Mouse (Mus musculus): ENCODE data around the gene Rnf31.

The Rnf31 gene

DNA sequence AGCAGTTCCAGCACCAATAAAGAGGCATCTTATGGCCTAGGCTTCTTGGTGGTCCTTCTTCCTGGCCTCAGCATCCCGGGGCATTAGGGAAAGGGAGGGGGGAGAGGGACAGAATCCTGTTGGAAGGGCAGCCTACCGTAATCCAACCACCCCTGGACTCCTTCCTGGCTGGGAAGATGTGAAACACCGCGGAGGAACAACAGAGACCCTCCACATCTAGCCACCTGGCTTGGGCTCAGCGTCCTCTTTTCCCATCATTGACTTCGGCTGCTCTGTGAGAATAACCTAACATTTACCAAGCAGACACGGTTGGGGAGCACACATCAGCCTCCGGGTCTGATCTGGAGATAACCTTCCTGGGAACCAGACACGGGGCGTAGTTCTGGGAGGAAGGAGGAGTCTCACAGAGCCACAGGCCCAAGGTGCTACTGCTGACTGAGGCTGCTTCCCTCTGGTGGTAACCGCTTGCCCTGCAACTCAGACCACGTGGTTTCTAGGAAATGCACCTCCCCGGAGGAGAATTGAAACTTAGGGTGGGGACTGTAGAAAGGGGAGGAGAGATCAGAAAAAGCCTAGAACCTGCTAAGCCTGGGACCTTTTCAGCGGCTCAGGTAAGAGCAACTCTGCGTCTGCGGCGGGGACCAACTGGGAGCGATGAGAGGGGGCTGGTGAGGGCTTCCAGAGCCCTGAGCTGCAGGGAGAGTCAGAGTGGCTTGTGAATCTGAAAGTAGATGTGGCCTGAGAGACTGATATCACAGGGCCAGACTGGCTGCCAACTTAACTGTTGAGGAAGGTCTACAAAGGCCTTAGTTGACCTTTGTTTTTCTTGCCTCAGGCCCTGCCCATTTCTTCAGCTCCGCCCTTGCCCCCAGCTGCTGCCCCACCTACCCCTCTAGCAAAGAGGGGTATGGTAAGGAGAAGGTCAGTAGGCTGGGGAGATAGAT, 12.4 kb downstream of the Rnf31 start:
- peak; percentile 95 to 98 for DNase-seq (ENCODE audit: inconsistent age in 2 of 2, low spot score in 1 of 2)

DNA sequence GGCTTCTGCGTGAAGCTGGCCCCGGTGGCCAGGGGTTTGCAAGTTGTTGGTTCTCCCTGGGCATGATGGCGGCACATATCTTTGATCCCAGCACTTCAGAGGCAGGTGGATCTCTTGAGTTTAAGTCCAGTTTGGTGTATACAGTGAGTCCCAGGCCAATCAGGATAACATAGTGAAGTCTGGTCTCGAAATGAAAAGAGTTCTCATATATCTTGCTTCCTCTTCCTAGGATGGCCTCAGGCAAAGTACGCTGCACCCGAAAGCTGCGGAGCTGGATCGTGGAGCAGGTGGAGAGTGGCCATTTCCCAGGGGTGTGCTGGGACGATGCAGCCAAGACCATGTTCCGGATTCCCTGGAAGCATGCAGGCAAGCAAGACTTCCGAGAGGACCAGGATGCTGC, 13.3 kb downstream of the Rnf31 start:
- DNase-seq (ENCODE audit: inconsistent age in 2 of 2, low spot score in 1 of 2) = peak in 1 of 2 experiments; percentile 56

DNA sequence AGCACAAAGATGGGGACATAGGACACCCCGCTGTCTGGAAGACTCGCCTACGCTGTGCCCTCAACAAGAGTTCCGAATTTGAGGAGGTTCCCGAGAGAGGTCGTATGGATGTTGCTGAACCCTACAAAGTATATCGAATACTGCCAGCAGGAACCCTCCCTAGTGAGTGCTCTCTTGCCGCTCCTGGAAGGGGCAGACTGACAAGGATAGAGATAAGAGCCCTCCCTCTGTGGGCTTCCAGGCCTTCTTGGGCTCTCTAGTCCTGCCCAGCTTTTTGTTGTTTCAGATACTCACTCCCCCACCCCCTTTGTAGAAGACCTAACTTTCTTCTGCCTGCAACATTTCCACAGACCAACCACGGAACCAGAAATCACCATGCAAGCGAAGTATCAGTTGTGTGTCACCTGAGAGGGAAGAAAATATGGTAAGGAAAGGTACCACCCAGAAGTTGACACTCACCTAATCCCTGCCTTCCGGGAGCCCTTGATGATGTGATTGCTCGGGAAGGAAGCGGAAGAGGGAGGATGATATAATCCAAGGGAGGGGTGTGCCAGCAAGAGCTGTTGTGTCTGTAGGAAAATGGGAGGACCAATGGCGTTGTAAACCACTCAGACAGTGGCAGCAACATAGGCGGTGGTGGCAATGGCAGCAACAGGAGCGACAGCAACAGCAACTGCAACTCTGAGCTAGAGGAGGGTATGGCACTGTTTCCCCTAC, 14.4 kb downstream of the Rnf31 start:
- DNase-seq (ENCODE audit: inconsistent age in 2 of 2, low spot score in 1 of 2) = no peak

DNA sequence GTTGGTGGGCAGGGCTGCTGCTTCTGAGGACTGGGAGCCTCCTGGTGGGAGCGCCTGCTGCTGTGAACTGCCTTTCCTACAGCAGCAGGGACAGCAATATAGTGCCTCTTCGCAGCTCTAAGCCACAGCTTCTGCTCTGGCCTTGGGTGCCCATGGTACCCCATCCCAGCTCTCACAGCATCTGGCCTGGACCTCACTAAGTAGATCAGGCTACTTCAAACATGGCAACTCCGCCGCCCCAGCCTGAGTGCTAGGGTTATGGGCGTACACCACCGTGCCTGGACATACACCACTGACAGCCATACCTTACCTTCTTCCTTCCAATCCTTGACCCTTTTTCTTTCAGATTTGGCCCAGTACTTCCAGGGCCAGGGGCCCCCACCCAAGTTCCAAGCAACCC, 16.8 kb downstream of the Rnf31 start:
- no peak for DNase-seq (ENCODE audit: inconsistent age in 2 of 2, low spot score in 1 of 2)

DNA sequence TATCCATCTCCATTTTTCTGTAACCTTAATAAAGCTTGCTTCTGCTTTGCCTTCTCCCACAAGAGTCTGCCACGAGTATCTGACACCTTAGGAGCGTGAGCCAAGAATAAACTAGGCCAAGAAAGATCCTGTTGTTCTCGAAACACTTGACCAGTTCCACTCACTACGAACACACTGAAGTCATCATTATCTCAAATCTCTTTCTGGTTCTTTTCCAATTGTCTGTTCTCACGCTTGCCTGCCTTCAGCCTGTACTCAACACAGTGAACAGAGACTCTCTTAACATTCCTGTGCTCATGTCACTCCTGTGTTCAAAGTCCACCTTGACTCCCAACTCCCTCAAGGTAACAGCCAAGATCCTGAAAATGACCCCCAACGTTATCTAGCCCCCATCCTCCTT, 21.8 kb downstream of the Rnf31 start:
- no peak for DNase-seq (ENCODE audit: inconsistent age in 2 of 2, low spot score in 1 of 2)

DNA sequence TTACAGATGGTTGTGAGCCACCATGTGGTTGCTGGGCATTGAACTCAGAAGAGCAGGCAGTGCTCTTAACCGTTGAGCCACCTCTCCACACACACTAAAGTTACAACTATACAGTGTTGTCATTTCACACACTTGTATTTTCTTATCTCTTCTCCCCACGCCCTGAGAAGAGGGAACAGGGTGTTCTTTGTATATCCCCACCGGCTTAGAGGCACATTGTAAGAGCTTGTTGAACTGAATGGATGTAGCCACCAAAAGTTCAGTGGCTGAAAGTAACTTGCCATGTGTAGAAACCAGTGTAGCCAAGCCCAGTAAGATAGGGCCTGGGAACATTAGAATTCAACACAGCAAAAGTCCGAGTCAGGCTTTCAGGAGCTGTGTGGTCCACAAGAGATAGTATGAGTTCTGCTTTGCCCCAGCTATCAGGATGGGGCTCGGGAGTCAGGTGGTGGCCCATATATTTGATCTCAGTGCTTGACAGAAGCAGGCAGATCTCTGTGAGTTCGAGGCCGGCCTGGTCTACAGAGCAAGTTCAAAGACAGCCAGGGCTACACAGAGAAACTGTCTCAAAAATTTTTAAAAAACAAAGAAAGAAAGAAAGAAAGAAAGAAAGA, 23.2 kb downstream of the Rnf31 start:
- no peak for DNase-seq (ENCODE audit: inconsistent age in 2 of 2, low spot score in 1 of 2)

DNA sequence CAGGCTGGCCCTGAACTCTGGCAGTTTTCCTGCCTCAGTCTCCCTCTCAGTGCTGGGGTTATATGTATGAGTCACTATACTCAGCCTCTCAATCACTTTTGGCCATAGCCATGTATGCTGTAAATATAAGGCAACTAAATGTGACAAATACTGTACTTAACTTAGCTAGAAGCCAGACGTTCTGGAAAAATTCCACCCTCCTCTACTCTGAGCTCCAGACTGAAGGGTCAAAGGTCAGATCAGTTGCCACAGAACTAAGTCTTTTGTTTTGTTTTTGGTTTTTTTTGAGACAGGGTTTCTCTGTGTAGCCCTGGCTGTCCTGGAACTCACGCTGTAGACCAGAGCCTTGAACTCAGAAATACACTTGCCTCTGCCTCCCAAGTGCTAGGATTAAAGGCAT, 24.4 kb downstream of the Rnf31 start:
- no peak for DNase-seq (ENCODE audit: inconsistent age in 2 of 2, low spot score in 1 of 2)

DNA sequence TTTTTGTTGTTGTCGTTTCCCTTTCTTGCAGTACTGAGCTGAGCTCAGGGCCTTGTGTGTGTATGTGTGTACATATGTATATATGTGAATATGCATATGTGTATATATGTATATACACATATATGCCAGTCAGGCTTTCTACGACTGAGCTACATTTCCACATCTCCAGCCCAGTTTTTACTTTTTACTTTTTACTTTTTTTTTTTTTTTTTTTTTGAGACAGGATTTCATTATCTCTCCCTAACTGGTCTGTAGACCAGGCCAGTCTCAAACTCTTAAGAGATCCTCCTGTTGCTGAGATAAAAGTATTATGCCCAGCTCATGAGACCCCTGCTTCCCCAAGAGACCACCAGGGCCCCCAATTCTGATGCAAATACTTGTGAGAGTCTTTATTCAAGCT, 25.3 kb downstream of the Rnf31 start:
- DNase-seq (ENCODE audit: inconsistent age in 2 of 2, low spot score in 1 of 2) = no peak

DNA sequence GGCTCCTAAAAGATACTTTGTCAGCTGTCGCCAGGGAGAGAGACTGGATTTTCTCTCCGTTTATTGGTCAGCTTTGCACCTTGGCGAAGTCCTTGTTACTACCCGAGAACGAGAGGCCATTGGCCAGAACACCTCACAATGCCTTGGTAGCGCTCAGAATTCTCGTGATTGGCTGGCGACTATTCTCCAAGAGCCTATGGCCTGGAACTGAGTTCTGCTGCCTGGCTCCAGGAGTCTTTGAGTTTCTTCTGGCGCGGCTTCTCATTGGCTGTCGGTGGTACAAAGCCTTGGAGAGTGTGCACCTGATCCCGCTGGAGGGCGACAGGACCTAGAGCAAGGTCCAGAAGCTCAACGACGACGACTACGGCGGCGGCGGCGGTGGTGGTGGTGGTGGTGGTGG, 26.3 kb downstream of the Rnf31 start, which contains the start of gene Rec8:
Rec8 (plus strand) TSS at position 216 of the 400 bp plus-strand sequence.
- peak; percentile 61 to 69 for DNase-seq (ENCODE audit: inconsistent age in 2 of 2, low spot score in 1 of 2)

DNA sequence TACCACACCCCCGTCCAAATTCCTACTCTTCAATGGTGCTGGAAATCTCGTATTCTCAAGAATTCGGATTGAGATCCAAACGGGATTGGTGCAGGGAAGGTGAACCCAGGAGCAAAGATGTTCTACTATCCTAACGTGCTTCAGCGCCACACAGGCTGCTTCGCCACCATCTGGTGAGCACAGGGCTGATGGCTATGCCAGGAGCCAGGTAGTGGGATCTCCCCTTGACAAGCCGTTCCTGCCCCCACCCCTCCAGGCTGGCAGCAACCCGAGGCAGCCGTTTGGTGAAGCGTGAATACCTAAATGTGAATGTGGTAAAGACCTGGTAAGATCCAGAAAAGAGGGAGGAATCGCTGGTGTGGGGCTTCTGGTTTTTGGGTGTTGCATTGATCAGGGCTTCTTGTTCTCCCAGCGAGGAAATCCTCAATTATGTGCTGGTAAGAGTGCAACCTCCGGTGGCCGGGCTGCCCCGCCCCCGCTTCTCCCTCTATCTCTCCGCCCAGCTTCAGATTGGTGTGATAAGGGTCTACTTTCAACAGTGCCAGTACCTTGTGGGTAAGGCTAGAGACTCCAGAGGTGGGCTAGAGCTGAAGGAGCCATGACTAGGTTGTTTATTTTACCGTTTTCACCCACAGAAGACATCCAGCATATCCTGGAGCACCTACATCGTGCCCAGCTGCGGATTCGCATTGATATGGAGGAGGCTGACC, 27.1 kb downstream of the Rnf31 start:
- no peak for DNase-seq (ENCODE audit: inconsistent age in 2 of 2, low spot score in 1 of 2)

DNA sequence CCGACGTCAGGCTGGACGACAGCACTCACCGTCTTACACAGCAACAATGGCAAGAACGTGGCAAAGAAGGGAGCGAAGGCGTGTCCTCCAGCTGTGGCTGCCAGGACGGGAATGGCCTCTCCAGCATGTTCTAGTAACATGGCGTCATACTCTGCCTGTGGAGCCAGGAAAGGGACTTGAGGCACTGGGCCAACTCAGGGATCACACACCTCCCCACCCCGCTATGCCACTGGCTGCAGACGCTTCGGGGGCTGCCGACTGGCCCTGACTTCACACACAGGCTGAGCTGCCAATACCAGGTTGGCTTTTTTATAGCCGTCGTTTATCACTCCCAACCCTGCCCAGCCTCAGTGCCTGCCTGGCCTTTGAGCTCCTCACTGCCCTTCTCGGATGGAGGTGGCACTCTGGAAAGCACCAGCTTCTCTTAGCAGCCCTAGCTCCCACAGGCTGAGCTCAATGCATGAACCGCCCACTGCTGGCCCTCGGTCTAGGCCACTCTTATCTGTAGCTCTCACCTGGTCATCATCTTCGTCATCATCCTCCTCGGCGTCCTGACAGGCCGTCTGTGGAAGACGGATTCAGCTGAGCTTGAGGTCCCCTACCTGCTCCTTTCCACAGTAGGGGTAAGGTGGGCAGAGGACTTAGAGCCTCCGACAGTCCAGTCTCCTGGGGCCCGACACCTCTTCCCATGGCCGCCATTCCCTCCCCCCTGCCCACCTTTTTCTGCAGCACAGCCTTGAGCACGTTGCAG, 36.7 kb downstream of the Rnf31 start:
- no peak for DNase-seq (ENCODE audit: inconsistent age in 2 of 2, low spot score in 1 of 2)

DNA sequence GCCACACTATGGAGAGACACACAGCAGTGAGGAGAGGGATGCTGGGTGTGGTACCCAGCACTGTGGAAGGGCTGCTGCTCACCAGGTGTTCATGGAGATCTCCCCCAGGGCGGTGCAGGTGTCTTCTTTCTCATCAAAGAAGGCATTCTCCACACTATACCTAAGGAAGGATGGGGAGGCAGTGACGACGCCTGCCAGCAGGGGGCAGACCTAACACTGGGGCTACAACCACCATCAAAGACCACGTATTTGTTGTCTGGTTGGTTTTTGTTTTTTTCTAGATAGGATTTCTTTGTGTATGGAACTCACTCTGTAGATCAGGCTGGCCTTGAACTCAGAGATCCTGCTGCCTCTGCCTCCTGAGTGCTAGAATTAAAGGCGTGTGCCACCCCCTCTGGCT, 37.8 kb downstream of the Rnf31 start:
- peak in 1 of 2 experiments; percentile 81 for DNase-seq (ENCODE audit: inconsistent age in 2 of 2, low spot score in 1 of 2)

DNA sequence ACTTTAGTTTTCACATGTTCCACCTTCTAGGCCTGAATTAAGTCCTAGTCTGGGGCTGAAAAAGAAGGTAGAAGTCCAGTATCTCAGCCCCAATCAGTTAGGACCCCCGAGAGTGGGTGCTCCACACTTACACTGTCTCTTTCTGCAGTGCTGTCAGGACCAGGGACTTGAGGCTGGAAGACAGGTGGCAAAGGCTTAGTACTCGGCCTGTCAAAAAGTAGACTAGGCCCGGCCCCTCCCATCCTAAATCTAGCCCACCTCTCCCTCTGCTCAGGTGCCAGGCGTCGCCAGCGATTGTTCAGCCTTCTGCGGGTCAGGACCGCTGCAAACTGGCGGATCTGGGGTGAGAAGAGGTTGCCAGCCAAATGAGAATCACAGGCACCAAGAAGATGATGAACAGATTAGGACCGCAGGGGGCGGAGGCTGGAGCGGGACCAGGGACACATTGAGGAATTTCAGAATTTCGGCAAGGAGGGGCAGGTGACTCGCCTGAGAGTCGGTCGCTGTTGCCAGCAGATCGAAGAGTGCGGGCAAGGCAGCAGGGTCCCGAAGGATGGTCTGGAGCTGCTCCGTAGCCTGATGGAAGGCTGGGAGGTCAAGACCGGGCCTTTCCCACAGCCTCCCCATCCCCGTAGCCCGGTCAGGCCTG, 43.5 kb downstream of the Rnf31 start:
- DNase-seq (ENCODE audit: inconsistent age in 2 of 2, low spot score in 1 of 2) = no peak

DNA sequence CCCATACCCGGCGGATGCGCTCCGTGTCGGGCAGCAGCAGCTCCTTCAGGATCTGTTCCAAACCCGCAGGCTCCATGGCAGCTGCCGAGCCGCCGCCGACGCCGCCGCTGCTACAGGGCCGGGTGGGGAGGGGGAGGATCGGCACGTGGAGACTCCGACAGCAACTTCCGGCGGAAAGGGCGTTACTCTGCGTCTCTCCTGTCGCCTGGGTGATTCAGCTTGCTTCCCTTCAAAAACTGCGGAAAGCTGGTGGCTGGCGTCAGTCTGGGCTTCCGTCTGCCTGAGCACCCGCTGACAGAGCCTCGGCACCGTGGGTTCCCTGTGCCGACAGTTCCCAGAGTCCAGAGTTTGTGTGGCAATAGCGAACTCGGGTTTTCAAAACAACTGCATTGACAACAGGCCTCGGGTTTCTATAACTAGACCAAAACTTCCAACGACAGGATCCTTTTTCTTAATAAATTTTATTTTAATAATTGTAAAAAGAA, 44.1 kb downstream of the Rnf31 start, which contains the start of gene Ipo4:
Ipo4 (minus strand) TSS at position 435 of the 485 bp plus-strand sequence.
- peak; percentile 91 to 96 for DNase-seq (ENCODE audit: inconsistent age in 2 of 2, low spot score in 1 of 2)

DNA sequence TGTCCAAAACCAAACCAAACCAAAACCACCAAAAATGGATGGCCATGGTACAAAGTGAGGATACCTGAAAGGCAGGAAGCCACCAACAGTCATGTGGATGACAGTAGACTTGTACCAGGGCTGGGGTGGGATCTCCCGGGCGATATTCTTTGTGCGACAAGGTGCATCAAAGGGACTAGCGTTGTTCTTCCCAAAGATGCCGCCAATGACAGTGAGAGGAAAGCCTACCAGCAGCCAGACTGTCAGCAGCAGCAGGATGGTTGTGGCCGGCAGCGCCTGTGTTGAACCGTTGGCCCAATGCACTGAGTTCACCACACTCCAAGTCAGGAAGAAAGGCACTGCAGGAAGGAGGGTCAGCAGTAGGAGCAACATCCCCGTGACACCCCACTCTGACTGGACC, 46.3 kb downstream of the Rnf31 start, which contains the start of gene Gm49378:
Gm49378 (minus strand) TSS at position 101 of the 400 bp plus-strand sequence.
- no peak for DNase-seq (ENCODE audit: inconsistent age in 2 of 2, low spot score in 1 of 2)

DNA sequence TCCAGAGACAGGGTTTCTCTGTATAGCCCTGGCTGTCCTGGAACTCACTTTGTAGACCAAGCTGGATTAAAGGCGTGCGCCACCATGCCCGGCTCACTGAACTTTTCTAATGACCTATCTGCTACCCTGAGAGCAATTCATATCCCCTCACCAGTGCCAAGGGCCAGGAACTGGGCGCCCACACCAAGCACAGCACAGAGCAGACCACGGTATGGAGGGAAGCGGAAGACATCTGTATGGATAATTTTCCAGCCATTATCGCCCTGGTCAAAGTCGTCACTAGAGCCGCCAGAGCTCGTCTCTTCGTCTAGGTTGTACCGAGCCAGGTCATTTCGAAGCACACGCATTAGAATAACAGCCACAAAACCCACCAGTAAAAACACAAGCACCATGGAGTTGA, 49.3 kb downstream of the Rnf31 start:
- no peak for DNase-seq (ENCODE audit: inconsistent age in 2 of 2, low spot score in 1 of 2)

DNA sequence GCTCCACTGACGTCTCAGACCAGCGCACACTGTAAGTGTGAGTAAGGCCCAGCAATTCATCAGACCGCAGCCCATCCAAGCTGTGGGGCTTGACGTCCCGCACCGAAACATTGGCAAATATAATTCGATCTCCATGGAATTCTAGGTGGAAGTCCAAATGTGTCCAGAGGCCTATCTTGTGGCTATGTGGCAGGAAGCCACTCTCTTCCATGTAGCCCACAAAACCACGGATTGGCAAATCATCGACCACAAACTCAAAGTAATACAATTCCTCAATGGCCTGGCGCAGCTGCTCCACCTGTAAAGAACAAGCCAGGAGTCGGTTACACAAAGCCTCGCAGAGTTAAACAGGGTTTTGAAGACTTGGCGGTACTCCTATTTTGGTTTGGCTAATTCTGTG, 49.8 kb downstream of the Rnf31 start:
- no peak for DNase-seq (ENCODE audit: inconsistent age in 2 of 2, low spot score in 1 of 2)

DNA sequence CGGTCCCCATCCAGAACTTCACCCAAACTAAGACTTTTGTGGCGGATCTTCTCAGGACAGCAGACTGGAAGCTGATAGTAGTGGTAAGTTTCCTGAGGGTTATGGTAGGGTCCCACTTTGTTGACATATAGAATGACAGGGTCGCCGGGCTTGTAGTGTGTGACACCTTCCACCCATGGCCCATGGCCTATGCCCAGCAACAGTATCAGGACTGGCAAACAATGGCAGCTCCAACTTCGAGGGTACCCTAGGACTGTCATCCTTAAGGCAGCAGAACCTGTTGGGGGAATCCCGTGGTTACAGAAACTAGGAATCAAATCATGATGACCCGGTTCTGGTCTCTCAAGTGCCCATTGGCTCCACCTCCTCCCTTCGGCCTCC, 51.2 kb downstream of the Rnf31 start:
- no peak for DNase-seq (ENCODE audit: inconsistent age in 2 of 2, low spot score in 1 of 2)

DNA sequence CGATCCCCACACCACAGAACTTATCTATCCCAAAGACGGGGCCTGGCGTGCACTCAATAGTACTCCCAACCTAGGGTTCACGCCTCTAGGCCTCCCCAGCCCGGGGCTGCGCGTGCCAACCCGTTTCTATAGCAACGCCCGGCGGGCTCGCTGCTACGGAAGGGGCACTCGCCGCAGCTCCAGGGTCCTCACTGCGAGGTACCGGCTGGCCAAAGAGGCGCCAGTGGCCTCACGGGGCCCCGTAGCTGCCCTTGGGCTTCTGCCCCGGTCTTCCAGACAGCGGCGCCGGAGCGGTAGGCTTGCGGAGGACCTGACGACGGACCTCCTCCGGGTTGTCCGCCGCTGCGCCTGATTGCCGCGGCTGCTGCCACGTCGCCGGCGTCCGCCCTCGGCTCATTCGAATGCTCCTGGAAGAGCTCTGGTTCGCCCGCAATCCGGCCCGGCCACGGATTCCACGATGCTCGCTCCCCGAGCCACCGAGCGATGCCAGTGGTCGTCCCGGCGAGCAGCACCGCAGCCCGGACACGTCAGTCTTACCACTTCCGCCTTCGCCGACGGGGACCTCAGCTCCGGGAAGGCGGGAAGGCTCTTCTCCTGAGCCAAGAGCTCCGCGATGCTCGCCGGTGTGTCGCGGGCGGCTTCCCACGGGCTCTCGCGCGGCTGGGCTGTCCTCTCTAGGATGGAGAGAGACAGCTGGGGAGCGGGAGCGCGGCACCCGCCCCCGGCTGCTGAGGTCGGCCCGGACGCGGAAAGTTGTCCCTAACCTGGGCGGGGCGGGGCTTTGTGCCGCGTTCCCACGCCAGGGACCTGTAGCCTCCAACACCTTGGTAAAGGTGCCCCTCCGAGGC, 51.8 kb downstream of the Rnf31 start, which contains the start of gene Tm9sf1:
Tm9sf1 (minus strand) TSS at position 747 of the 848 bp plus-strand sequence.
- DNase-seq (ENCODE audit: inconsistent age in 2 of 2, low spot score in 1 of 2) = peak; percentile 92 to 98

All from adrenal gland, adult (tissue).